Mouse (Mus musculus) testis, adult 2 months (tissue): ENCODE data around the gene Slc12a8.

Experiments
- CTCF ChIP-seq: fragments of 200-500 bp; IDR thresholded peaks from 2 replicates; pipeline ENCODE4 v1.5.1; 2012; ENCODE audit warnings: low read depth, mild to moderate bottlenecking, inconsistent platforms, low read length, moderate library complexity; ENCODE audit not compliant: control insufficient read depth, insufficient read depth, insufficient replicate concordance
- POLR2A ChIP-seq: fragments of 200-500 bp; IDR thresholded peaks from 2 replicates; pipeline ENCODE4 v1.6.1; 2012; ENCODE audit warnings: low read depth, mild to moderate bottlenecking, inconsistent platforms, low read length, moderate library complexity; ENCODE audit not compliant: control insufficient read depth

- no peak for TF ChIP-seq POLR2A
- TF ChIP-seq CTCF: no peak
Measured at GRCm38 (mm10) chr16:33553689-33554342, 36.7 kb downstream of the Slc12a8 start.
